Mouse (Mus musculus): ENCODE data around the gene 4921530L21Rik.

4921530L21Rik gene

GRCm38 (mm10) chr14:95880954-95881353, at the start of gene 4921530L21Rik:
4921530L21Rik (plus strand) TSS chr14:95881254.
- DNase-seq (ENCODE audit: low spot score) = no peak

- DNase-seq (ENCODE audit: low spot score) = no peak
Observed at GRCm38 (mm10) chr14:95833866-95834265, 47.2 kb upstream of the 4921530L21Rik start.

- no peak for DNase-seq (ENCODE audit: low spot score)
Observed at GRCm38 (mm10) chr14:95862981-95863380, 18.1 kb upstream of the 4921530L21Rik start.

GRCm38 (mm10) chr14:95865676-95866416, 15.2 kb upstream of the 4921530L21Rik start:
- DNase-seq (ENCODE audit: low spot score) = no peak

- DNase-seq (ENCODE audit: low spot score) = no peak
Observed at GRCm38 (mm10) chr14:95872020-95872419, 9.0 kb upstream of the 4921530L21Rik start.

GRCm38 (mm10) chr14:95876785-95877510, 4.1 kb upstream of the 4921530L21Rik start:
- no peak for DNase-seq (ENCODE audit: low spot score)

GRCm38 (mm10) chr14:95877548-95877947, 3.5 kb upstream of the 4921530L21Rik start:
- no peak for DNase-seq (ENCODE audit: low spot score)

GRCm38 (mm10) chr14:95899458-95899857, 18.4 kb downstream of the 4921530L21Rik start:
- no peak for DNase-seq (ENCODE audit: low spot score)

GRCm38 (mm10) chr14:95904591-95905095, 23.6 kb downstream of the 4921530L21Rik start:
- no peak for DNase-seq (ENCODE audit: low spot score)

GRCm38 (mm10) chr14:95913293-95913692, 32.2 kb downstream of the 4921530L21Rik start:
- no peak for DNase-seq (ENCODE audit: low spot score)

- DNase-seq (ENCODE audit: low spot score) = no peak
Observed at GRCm38 (mm10) chr14:95926742-95927141, 45.7 kb downstream of the 4921530L21Rik start.

GRCm38 (mm10) chr14:95927810-95928785, 47.0 kb downstream of the 4921530L21Rik start:
- DNase-seq (ENCODE audit: low spot score) = no peak

Data from ovary, postnatal 14 days (tissue).